Mouse (Mus musculus): ENCODE measurements around the gene Myh1. TPM values are rescaled to one million over a fixed set of nuclear protein-coding genes. Genes with fewer than 3 reads are reported as not detected.

Myh1 gene
- polyA plus RNA-seq, 1 experiment = 12.8 TPM

DNA sequence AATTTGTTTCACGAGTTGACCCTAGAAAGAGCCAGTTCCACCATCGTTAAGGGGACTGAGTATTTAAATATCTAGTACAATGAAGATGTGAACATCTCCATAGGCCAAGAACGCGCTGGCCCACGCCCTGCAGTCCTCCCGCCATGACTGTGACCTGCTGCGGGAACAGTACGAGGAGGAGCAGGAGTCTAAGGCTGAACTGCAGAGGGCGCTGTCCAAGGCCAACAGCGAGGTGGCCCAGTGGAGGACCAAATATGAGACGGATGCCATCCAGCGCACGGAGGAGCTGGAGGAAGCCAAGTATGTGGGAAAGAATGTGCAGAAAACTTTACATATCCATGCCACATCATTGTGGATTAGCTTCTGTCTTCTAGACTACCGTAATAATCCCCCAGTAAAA is 8.4 kb upstream of the Myh1 start:
- H3K27ac ChIP-seq (replicated peaks; ENCODE audit: low read depth, low read length) = no peak overlapping the region
- H3K4me3 ChIP-seq (ENCODE audit: insufficient read depth, low read depth, low read length) = no peak overlapping the region

DNA sequence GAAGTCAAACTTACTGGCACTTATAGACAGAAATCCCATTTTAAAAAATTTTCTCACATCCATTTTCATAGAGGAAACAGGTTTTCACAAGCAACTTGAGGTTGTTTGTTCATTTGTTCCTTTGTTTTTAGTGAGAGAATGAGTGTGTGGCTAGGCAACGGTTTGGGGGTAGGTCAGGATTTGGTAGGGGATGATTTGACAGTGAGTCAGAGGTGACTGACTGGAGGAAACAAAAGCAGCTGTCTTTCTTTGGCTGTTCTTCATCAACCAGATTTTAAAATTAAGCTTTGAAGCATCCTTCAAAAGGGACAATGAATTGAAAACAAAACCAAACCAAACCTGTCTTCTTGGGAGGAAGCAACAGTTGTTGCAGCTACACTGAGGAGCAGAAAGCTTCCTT is 531 bp upstream of the Myh1 start:
- no peak overlapping the region for H3K27ac ChIP-seq (replicated peaks; ENCODE audit: low read depth, low read length)
- H3K4me3 ChIP-seq (ENCODE audit: insufficient read depth, low read depth, low read length) = no peak overlapping the region
- no peaks in the 10 kb centered on the region for H3K4me1 ChIP-seq (ENCODE audit: control insufficient read depth, insufficient read depth, insufficient read length, low read length)

More for the DNA sequence above, 8.4 kb upstream of the Myh1 start:
- no peaks in the 10 kb centered on the region for H3K4me1 ChIP-seq (ENCODE audit: control insufficient read depth, insufficient read depth, insufficient read length, low read length)

DNA sequence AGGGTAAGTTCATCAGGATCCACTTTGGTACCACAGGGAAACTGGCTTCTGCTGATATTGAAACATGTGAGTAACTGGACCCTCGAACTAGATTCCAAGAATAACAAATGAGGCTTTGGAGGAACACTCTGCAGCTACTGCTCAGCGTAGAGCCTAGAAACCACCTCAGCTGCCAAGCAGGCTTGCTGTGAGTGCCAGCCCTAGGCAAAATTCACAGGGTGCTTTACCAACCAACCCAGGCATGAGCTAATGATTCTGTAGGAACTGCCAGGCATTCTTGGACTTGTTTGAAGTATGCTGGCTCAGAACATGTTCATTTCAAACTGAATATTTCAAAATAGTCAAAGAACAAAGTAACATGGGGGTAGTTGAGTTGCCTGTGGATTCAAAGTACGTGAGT is 4.9 kb downstream of the Myh1 start:
- H3K4me1 ChIP-seq (ENCODE audit: control insufficient read depth, insufficient read depth, insufficient read length, low read length) = no peaks in the 10 kb centered on the region
- H3K4me3 ChIP-seq (ENCODE audit: insufficient read depth, low read depth, low read length) = no peak overlapping the region
- no peak overlapping the region for H3K27ac ChIP-seq (replicated peaks; ENCODE audit: low read depth, low read length)

DNA sequence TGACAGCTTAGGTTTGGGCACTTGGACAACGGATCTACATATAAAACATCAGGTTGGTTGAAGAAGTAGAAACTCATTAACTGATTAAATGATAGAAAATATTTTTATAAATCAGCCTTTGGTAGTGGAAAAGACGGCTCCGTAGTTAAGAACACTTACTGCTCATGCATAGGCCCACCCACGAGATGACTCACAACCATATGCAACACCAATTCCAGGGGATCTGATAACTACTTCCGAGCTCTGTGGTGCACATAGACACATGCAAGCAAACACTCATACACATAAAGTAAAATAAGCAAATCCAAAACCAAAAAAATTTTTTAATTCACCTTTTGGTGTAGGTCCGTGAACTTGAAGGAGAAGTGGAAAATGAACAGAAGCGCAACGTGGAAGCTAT is 22.0 kb downstream of the Myh1 start:
- H3K27ac ChIP-seq (replicated peaks; ENCODE audit: low read depth, low read length) = no peak overlapping the region
- H3K4me1 ChIP-seq (ENCODE audit: control insufficient read depth, insufficient read depth, insufficient read length, low read length) = no peaks in the 10 kb centered on the region
- no peak overlapping the region for H3K4me3 ChIP-seq (ENCODE audit: insufficient read depth, low read depth, low read length)

DNA sequence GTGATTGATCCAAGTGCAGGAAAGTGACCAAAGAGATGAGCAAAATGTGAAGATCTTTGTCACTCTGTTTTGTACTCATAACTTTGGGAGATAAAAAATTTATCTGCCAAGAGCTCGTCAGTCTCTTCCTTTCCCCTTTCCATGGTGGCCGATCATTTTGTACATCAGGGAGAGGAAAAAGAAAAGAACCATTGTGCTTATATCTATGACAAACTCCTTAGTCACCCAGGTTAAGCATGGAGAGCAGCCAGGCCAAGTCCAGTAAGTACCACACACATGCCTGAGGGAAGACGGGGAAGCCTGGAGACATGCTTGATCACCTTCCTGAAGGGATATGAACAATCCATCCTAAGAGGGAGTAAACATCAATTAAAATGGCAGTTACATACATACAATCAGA is 24.6 kb downstream of the Myh1 start:
- Histone ChIP-seq H3K4me3 (ENCODE audit: insufficient read depth, low read depth, low read length) (no peak overlapping the region), H3K4me1 (ENCODE audit: control insufficient read depth, insufficient read depth, insufficient read length, low read length) (no peaks in the 10 kb centered on the region), H3K27ac (replicated peaks; ENCODE audit: low read depth, low read length) (no peak overlapping the region)

DNA sequence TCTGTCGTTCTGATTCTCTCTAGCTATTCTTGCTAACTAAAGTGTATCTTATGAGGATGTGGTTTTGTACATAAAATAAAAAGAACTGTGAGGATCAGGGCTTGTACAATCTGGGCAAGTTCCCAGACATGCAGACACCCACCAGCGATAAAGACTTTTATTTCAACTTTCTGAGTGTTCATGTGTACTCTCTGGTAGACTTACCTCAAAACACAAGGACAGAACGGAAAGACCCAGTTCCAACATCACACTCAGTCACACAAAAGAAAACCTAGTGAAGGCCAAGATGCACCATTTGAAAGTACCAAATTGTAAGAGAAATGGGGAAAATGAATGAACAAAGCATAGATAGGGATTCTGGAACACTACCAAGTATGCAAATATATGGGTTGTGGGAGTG is 28.9 kb downstream of the Myh1 start:
- Histone ChIP-seq H3K4me1 (ENCODE audit: control insufficient read depth, insufficient read depth, insufficient read length, low read length) (no peaks in the 10 kb centered on the region), H3K4me3 (ENCODE audit: insufficient read depth, low read depth, low read length) (no peak overlapping the region), H3K27ac (replicated peaks; ENCODE audit: low read depth, low read length) (no peak overlapping the region)

DNA sequence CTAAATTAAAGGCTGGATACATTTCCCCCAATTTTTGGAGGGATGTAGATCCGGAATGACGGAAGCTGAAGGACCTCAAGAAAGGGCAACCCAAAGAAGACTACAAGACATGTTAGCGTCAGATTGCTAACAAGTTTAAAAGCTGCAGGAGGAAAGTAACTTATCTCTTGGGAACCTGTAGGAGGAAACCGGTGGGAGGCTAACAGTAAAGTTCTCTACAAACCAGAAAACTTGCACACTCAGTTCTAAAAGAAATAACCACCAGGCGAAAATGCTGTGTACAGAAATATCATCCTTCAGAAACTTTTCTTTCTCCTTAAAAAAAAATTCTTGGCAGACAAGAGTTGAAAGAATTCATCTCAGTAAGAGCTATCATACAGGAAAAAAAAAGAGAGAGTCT is 29.3 kb downstream of the Myh1 start:
- no peak overlapping the region for H3K4me3 ChIP-seq (ENCODE audit: insufficient read depth, low read depth, low read length)
- no peak overlapping the region for H3K27ac ChIP-seq (replicated peaks; ENCODE audit: low read depth, low read length)
- no peaks in the 10 kb centered on the region for H3K4me1 ChIP-seq (ENCODE audit: control insufficient read depth, insufficient read depth, insufficient read length, low read length)

DNA sequence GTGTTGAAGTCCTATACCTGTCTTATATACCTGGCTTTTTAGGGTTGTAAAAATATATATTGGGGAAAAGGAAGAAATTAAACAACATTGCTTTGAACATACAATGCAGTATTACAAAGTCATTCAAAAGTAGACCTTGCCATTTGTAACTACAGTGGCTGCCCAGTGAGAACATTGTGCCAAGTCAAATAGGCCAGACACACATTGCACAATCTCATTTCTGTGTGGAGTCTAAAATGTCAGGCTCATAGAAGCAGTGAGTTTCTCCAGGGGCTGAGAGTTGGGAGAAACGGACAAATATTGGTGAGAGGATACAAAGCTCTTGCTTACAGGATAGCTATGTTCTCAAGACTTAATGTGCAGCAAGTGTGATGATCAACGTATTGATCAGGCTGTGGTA is 30.1 kb downstream of the Myh1 start:
- Histone ChIP-seq H3K4me1 (ENCODE audit: control insufficient read depth, insufficient read depth, insufficient read length, low read length) (no peaks in the 10 kb centered on the region), H3K4me3 (ENCODE audit: insufficient read depth, low read depth, low read length) (no peak overlapping the region), H3K27ac (replicated peaks; ENCODE audit: low read depth, low read length) (no peak overlapping the region)

DNA sequence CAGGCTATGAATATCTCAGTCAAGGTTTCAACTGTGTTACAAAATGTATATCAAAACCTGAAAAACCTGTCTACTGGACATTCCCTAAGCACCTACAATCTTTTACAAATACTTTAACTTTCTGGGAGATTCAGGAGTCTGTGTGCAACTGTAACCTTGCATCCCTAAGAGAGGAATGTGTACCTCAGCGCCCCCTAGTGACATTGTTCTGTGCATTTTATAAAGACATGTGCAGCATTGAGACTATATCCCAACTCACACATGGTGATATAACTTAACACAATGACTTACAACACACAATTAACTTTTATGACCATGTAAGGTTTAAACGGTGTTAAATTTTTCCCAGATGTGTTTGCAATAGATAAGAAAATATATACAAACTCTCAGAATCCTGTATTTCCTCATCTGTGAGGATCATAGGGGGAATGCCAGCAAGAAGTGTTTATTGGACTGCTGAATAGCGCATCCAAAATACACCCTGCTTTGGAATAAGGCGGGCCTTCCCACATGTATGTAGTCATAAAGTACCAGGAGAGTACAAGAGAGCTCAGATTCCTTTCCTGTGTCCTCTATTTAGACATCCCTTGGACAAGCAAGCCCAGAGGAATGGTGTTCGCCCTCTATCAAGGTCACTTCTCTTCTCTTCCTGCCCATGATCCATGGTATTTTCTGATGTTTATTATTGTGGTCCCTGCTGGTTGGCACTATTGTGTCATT is 35.9 kb downstream of the Myh1 start:
- Histone ChIP-seq H3K27ac (replicated peaks; ENCODE audit: low read depth, low read length) (no peak overlapping the region), H3K4me3 (ENCODE audit: insufficient read depth, low read depth, low read length) (no peak overlapping the region)

DNA sequence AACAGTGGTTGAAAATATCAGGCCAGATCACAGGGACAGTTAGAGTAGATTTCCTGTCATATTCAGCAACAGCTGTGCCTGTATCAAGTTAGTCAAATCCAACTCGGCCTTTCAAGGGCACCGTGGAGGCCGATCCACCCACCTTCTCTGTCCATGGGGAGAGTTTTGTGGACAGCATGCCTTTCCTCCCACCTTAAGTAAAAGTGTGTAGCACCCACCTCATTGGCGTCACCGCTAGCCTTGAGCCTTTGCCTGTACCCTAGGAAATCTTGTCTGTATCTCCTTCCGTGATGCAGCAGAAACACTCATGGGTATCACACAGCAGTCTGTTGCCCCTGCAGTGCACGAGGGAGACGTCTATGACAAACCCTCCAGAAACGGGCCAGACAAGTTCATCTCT is 36.9 kb downstream of the Myh1 start:
- Histone ChIP-seq H3K4me1 (ENCODE audit: control insufficient read depth, insufficient read depth, insufficient read length, low read length) (no peaks in the 10 kb centered on the region), H3K27ac (replicated peaks; ENCODE audit: low read depth, low read length) (no peak overlapping the region), H3K4me3 (ENCODE audit: insufficient read depth, low read depth, low read length) (no peak overlapping the region)

More for the DNA sequence above, 35.9 kb downstream of the Myh1 start:
- no peaks in the 10 kb centered on the region for H3K4me1 ChIP-seq (ENCODE audit: control insufficient read depth, insufficient read depth, insufficient read length, low read length)

DNA sequence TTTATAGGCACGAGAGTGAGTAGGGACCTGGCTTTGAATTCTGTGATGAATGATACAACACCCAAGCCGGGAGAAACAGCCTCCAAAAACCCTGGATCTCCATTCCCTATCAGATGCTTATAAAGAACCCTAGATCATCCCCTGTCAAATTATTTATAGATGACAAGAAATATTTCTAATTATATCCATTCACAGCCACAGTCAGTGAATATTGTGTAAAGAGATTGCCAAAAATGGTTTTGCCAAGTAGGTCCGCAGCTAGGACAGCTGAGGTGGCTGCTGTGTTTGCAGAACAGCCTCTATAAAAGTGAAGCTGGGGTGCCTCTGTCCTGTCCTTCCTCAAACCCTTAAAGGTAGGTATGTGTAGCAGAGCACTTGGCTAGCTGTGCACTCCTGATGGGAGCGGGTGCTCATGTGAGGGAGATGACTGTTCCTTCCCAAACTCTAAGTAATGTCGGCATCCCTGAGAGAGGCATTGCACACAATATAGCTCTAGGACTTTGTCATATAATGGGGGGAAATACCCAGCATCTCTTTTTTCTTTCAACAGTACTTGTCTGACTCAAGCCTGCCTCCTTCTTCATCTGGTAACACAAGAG is 37.7 kb downstream of the Myh1 start, which contains the start of gene Myh4:
Myh4 (plus strand) TSS at position 549 of the 599 bp plus-strand sequence.
- Histone ChIP-seq H3K4me1 (ENCODE audit: control insufficient read depth, insufficient read depth, insufficient read length, low read length) (no peaks in the 10 kb centered on the region), H3K27ac (replicated peaks; ENCODE audit: low read depth, low read length) (no peak within 1 kb of the TSS), H3K4me3 (ENCODE audit: insufficient read depth, low read depth, low read length) (no peak within 1 kb of the TSS)

DNA sequence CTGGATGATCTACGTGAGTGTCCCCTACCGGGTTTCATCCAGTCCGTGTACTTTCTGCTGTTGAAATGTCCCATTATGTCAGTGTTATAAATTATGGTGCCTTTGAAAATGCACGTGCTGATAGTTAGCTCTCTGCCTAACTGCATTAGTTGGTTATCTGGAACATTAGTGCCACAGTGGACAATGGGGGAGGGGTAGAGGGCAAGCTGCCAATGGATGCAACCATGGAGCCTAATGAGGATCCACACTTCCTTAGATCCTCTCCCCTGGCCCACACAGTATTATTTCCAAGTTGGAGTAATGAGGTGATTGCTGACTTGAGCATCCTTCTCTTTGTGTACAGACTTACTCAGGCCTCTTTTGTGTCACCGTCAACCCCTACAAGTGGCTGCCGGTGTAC is 41.2 kb downstream of the Myh1 start:
- Histone ChIP-seq H3K27ac (replicated peaks; ENCODE audit: low read depth, low read length) (no peak overlapping the region), H3K4me3 (ENCODE audit: insufficient read depth, low read depth, low read length) (no peak overlapping the region), H3K4me1 (ENCODE audit: control insufficient read depth, insufficient read depth, insufficient read length, low read length) (no peaks in the 10 kb centered on the region)

DNA sequence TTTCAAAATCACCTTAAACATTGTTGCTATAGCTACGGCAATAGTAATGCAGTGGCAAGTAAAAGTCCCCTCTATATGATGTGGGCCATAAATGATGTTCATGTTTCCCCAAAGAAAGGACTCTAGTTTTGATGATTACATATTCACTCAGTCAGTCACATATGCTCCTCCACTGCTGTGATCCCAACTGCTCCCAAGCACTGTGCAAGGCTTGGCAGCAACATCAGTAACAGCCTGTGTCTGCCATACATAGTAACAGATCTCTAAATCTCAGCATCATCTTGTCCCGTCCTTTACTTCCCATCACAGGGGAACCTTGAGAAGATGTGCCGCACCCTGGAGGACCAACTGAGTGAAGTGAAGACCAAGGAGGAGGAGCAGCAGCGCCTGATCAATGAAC is 53.8 kb downstream of the Myh1 start:
- no peak overlapping the region for H3K27ac ChIP-seq (replicated peaks; ENCODE audit: low read depth, low read length)

DNA sequence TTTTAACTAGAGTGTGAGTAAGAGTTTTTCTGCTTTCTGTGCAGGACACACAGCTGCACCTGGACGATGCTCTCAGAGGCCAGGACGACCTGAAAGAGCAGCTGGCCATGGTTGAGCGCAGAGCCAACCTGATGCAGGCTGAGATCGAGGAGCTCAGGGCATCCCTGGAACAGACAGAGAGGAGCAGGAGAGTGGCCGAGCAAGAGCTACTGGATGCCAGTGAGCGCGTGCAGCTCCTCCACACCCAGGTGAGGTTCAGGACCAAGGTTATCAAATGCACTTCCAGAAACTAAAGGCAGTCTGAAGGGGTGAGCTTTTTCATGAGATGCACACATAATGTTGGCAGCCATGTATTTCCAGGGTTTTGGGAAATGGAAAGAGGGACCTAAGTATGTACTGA is 57.2 kb downstream of the Myh1 start:
- no peak overlapping the region for H3K4me3 ChIP-seq (ENCODE audit: insufficient read depth, low read depth, low read length)

More for the DNA sequence above, 53.8 kb downstream of the Myh1 start:
- Histone ChIP-seq H3K4me1 (ENCODE audit: control insufficient read depth, insufficient read depth, insufficient read length, low read length) (no peaks in the 10 kb centered on the region), H3K4me3 (ENCODE audit: insufficient read depth, low read depth, low read length) (no peak overlapping the region)

DNA sequence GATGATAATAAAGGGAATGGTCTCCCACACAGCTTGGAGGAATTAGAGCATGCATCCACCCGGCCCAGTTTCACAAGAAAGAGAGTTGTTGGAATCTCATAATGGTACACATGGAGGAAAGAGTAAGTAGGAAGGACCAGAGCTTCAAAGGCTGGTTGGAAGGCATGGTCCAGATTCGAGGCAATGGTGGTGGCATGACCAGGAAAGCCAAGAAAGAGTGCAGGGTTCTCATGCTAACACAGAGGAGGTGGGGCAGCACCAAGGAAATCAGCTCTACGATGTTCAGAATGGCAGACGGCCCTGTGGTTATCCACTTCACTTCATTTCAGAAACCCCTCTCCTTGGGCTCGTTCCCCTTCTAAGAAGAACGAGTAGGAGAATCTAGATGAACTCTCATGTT is 61.1 kb downstream of the Myh1 start:
- no peaks in the 10 kb centered on the region for H3K4me1 ChIP-seq (ENCODE audit: control insufficient read depth, insufficient read depth, insufficient read length, low read length)
- H3K4me3 ChIP-seq (ENCODE audit: insufficient read depth, low read depth, low read length) = no peak overlapping the region
- no peak overlapping the region for H3K27ac ChIP-seq (replicated peaks; ENCODE audit: low read depth, low read length)

More for the DNA sequence above, 57.2 kb downstream of the Myh1 start:
- Histone ChIP-seq H3K4me1 (ENCODE audit: control insufficient read depth, insufficient read depth, insufficient read length, low read length) (no peaks in the 10 kb centered on the region), H3K27ac (replicated peaks; ENCODE audit: low read depth, low read length) (no peak overlapping the region)
